Mouse (Mus musculus) G1E (cell line): ENCODE data around the gene Kcna7.

Experiments
- CTCF ChIP-seq: IDR thresholded peaks from 2 replicates; pipeline ENCODE4 v1.5.1; 2012; ENCODE audit warnings: low read depth, low read length, inconsistent platforms, mixed read lengths
- GATA1 ChIP-seq: IDR thresholded peaks from 2 replicates; pipeline ENCODE4 v1.6.1; 2012; ENCODE audit warnings: borderline replicate concordance, low read length, inconsistent platforms, mixed read lengths

- TF ChIP-seq GATA1 (no peak), CTCF (peak; percentile 91)
Observed at GRCm38 (mm10) chr7:45405091-45406075, at the start of gene Kcna7.
